Mouse (Mus musculus): Measurements from ENCODE around the gene Serpinf1.

DNA sequence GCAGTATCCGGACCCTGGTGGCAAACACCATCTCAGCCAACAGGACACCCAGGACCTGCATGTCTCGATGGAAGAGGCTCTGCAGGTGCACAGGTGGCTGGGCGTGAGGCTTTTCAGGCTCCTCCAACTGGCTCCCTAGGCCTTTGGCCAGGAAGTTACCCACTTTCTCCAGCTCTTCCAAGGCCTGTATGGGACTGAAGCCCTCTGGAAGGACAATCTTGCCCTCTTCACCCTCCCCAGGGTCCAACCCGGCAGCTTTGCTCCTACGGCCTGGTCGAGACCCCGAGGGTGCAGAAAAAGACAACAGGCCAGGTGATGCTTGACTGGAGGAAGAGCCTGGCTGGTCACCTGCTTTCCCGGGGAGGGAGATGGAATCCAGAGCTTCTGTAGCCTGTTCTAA is 29.6 kb upstream of the Serpinf1 start:
- TF ChIP-seq EP300 (optimal IDR thresholded peaks at IDR 0.05) (no peak), CTCF (IDR thresholded peaks at IDR 0.05; ENCODE audit: low read depth) (no peak)
